Mouse (Mus musculus) cerebellum, adult 2 months (tissue): ENCODE results near the gene Cdhr1.
"Not testable (repeated sequence)": the region's sequence is repeated elsewhere in the genome, so short reads cannot be mapped to it uniquely, and the experiment has no call there.

Source experiments
- CTCF ChIP-seq: fragments of 200-500 bp; IDR thresholded peaks from 2 replicates; pipeline ENCODE4 v1.5.1; 2011; ENCODE audit warnings: low read depth, mild to moderate bottlenecking, control low read depth, low read length, moderate library complexity, borderline replicate concordance; ENCODE audit not compliant: insufficient read depth
- POLR2A ChIP-seq: fragments of 200-500 bp; IDR thresholded peaks from 2 replicates; pipeline ENCODE4 v1.6.1; 2011; ENCODE audit warnings: low read length, control low read depth, borderline replicate concordance; ENCODE audit not compliant: insufficient read depth

- not testable (repeated sequence) for TF ChIP-seq CTCF, POLR2A
Measured at GRCm38 (mm10) chr14:37137596-37137995, 39.4 kb upstream of the Cdhr1 start.
